Mouse (Mus musculus): ENCODE data around the gene Ssh2. TPM values are rescaled to one million over a fixed set of nuclear protein-coding genes. Genes with fewer than 3 reads are reported as not detected.

Ssh2 gene
- 11.7 and 12.2 TPM in 2 replicates for polyA plus RNA-seq (2012; rRNA removed)

- peak; percentile 74 for DNase-seq (ENCODE audit: low spot score)
Observed at GRCm38 (mm10) chr11:77215951-77216760, at the start of gene Ssh2. TSS of gene Ssh2 (plus strand) at chr11:77216287.

- DNase-seq (ENCODE audit: low spot score), result no peak
Observed at GRCm38 (mm10) chr11:77173731-77174130, 42.4 kb upstream of the Ssh2 start.

GRCm38 (mm10) chr11:77174531-77174930, 41.6 kb upstream of the Ssh2 start:
- no peak for DNase-seq (ENCODE audit: low spot score)

- no peak for DNase-seq (ENCODE audit: low spot score)
Observed at GRCm38 (mm10) chr11:77179771-77180170, 36.3 kb upstream of the Ssh2 start.

GRCm38 (mm10) chr11:77180886-77181285, 35.2 kb upstream of the Ssh2 start:
- no peak for DNase-seq (ENCODE audit: low spot score)

GRCm38 (mm10) chr11:77181528-77181927, 34.6 kb upstream of the Ssh2 start:
- DNase-seq (ENCODE audit: low spot score), result no peak

- DNase-seq (ENCODE audit: low spot score), result no peak
Observed at GRCm38 (mm10) chr11:77182041-77182440, 34.0 kb upstream of the Ssh2 start.

- no peak for DNase-seq (ENCODE audit: low spot score)
Observed at GRCm38 (mm10) chr11:77182616-77183015, 33.5 kb upstream of the Ssh2 start.

- no peak for DNase-seq (ENCODE audit: low spot score)
Observed at GRCm38 (mm10) chr11:77184926-77185325, 31.2 kb upstream of the Ssh2 start.

- DNase-seq (ENCODE audit: low spot score), result no peak
Observed at GRCm38 (mm10) chr11:77188868-77189267, 27.2 kb upstream of the Ssh2 start, which contains the start of gene Efcab5. TSS of gene Efcab5 (minus strand) at chr11:77188968.

- DNase-seq (ENCODE audit: low spot score), result no peak
Observed at GRCm38 (mm10) chr11:77193410-77193809, 22.7 kb upstream of the Ssh2 start.

- no peak for DNase-seq (ENCODE audit: low spot score)
Observed at GRCm38 (mm10) chr11:77193941-77194553, 22.0 kb upstream of the Ssh2 start.

- no peak for DNase-seq (ENCODE audit: low spot score)
Observed at GRCm38 (mm10) chr11:77194762-77195161, 21.3 kb upstream of the Ssh2 start.

- no peak for DNase-seq (ENCODE audit: low spot score)
Observed at GRCm38 (mm10) chr11:77195360-77196109, 20.6 kb upstream of the Ssh2 start.

GRCm38 (mm10) chr11:77196181-77197143, 19.6 kb upstream of the Ssh2 start:
- DNase-seq (ENCODE audit: low spot score), result no peak

- no peak for DNase-seq (ENCODE audit: low spot score)
Observed at GRCm38 (mm10) chr11:77199636-77200035, 16.5 kb upstream of the Ssh2 start.

- no peak for DNase-seq (ENCODE audit: low spot score)
Observed at GRCm38 (mm10) chr11:77200703-77201102, 15.4 kb upstream of the Ssh2 start.

- no peak for DNase-seq (ENCODE audit: low spot score)
Observed at GRCm38 (mm10) chr11:77214142-77214692, 1.9 kb upstream of the Ssh2 start.

- DNase-seq (ENCODE audit: low spot score), result no peak
Observed at GRCm38 (mm10) chr11:77214755-77215154, 1.3 kb upstream of the Ssh2 start.

GRCm38 (mm10) chr11:77215483-77215882, 604 bp upstream of the Ssh2 start:
- no peak for DNase-seq (ENCODE audit: low spot score)

- no peak for DNase-seq (ENCODE audit: low spot score)
Observed at GRCm38 (mm10) chr11:77216761-77217130, 659 bp downstream of the Ssh2 start.

Data from urinary bladder, adult 2 months (tissue).